Mouse (Mus musculus) pancreas, adult 10 weeks (tissue): ENCODE results near the gene Slc6a9. TPM values are rescaled to one million over a fixed set of nuclear protein-coding genes. Genes with fewer than 3 reads are reported as not detected.

Experiments used
- polyA plus RNA-seq: library from polyadenylated mRNA; stranded (reverse); fragments of 350-450 nt; fragmentation: Illumina TruSeq; extraction: RNeasy Lipid Tissue Mini Kit (QIAGEN cat#74804); gene quantifications from one replicate; pipeline ENCODE4 v1.2.3, GENCODE M21; 2015; ENCODE audit warnings: low read depth, low replicate concordance; ENCODE audit not compliant: insufficient read depth

Gene Slc6a9
- 62.9 TPM for polyA plus RNA-seq

DNA sequence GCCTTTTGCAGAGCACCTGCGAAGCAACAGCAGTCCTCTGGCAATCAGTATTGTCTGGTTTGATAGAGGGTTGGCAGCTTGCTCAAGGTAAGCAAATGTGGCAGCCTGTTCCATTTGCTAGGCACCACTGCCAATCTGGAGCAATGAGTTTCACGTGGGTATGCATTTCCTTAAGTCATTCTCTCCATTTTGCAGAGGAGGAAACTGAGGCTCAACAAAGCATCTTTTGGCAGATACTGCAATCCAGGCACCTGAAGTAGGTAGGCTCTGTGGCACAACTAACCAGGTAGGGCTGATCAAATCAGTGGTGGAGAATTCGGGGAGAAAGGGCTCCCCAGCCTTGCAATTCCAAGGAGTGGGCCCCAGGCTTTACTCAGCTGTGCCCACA is at the start of gene Slc6a9:
Gene Slc6a9 (plus strand): TSS at position 50 of the 388 bp plus-strand sequence.

DNA sequence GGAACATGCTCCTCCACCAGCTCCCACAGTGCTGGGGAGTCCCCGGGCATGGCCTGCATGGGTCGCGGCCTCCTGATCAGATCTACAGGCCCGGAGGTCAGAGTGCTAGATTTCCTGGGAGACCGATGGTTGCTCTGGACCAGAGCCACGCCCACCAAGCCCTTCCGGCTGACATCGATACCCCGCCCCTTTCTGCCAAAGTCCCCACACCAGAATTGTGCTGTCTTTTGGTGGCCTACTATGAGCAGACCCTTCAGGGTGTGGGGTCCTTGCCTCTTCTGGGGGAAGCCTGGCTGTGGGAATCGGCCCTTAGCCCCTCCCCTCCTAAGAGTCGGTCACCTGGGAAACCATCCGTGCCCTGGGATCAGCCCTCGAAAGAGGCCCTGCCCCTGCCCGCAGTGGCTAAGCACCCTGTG is 38.2 kb downstream of the Slc6a9 start, which contains the start of gene Ccdc24:
Gene Ccdc24 (minus strand): TSS at position 87 of the 416 bp plus-strand sequence.

DNA sequence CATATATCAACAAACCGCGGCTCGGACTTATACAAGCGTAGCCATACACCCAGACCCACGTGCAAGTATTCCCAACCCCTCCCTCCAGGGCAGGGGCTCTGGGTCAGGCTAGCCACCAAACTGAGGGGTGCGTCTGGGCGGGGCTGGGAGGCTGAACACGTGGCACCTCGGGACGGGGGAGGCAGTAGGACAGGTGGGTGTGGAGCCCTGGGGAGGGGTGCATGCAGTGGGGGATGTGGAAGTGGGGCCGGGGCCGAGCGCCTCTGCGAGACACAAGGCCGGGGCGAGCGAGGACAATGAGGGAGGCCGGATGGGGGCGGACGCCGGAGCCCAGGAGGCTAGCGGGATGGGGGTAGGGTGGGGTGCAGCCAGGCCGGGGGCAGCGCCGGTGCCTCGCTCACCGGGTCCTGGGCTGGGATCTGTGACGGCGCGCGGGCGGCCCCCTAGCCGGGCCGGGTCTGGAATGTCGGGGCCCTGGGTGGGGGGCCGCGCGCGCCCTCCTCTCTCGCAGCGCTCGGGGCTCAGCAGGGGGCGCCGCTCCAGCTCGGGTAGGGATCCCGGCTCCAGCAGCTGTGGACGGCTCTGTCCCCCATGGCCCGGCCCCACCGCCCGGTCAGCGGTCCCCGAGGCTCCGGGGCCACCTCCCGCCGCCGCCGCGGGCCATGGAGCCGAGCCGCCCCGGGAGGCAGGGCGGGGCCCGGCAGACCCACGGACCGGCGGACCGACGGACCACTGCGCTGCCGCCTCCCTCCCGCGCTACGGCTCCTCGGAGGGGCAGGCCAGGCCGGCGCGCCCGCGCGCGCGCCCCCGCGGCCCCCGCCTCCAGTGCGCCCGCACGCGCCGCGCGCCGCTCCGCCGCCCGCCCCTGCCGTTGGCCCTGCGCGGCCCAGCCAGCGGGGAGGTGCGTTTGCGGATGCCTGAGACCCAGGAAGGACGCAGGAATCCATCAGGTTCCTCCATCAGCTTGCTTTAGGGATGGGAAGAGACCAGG is 48.7 kb downstream of the Slc6a9 start, which contains the start of gene B4galt2:
Gene B4galt2 (minus strand): TSS at position 787 of the 991 bp plus-strand sequence.

DNA sequence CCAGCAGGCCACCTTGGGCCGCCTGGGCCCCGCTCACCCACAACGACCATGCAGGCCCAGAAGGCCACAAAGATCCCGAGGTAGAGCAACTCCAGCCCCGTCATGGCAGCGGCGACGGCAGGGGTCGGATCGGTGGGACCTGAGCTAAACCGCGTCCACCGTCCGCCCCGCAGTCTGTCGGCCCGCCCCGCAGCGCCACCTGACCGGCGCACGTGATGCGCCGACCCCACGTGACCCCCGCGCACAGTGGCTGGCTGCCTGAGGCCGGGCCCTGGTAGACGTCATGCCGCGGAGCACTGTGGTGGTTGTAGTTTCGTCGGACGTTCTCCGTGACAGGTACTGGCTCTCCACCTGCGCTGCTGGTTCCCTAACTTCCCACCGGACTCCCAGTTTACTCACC is 52.8 kb downstream of the Slc6a9 start, which contains the start of gene Atp6v0b:
Gene Atp6v0b (minus strand): TSS at position 201 of the 400 bp plus-strand sequence.

DNA sequence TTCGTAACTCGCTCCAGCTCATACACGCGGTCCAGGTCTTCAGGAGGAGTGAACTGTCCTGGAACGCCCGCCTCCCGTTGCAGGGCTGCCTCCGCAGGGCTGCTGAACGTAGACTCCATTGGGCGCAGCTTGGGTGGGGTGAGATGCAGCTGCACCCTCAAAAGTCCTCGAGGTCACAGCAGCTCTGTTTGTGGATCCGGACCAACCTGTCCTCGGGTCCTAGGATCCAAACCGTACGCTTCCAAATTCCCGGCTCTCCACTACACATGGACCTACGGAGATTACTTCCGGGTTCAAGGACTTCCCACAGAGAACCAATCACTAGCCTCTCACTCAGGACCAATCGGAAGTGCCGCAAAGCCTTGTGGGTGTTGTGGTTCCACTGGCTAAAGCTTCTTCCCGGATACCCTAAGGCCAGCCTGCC is 57.4 kb downstream of the Slc6a9 start, which contains the start of gene Dph2:
Gene Dph2 (minus strand): TSS at position 295 of the 424 bp plus-strand sequence.

DNA sequence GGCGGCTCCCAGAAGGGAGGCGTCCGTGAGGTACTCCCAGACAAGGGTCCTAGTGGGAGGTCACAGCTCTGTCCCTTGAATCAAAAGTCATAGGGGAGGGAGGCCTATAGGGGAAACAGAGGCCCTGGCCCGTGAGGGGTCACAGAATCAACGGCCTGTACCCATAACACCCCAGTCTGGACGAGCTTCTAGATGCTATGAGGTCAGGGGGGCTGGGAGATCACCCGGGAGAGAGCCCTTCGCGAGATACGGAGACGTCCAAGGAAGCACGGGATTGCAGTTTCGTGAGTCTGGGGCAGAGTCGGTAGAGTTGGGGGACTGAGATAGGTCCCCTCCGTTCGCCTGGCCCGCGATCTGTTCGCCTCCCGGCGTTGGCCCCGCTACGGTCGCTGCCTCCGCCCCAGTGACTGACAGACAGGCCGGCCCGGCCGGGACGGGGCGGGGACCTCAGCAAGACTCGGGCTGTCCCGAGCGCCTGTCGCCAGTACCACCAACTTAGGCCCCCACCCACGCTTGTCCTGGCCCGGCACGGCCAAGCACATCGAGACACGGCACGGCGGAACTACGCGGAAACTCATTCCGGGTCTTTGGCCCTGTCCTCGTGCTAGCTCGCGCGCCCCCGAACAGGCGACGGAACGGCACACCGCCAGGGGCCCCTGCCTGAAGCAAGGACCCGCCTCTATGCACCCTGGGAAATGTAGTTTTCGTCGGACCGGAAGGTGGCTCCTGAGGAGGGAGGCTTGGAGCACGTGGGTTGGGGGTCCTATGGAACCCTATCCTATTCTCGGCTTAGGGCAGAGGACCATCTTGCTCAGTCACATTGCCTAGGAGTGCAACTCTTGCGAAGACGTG is 80.5 kb downstream of the Slc6a9 start, which contains the start of gene Ipo13:
Gene Ipo13 (minus strand): TSS at position 409 of the 852 bp plus-strand sequence.

Other genes starting within 250 kb of the Slc6a9 start
- gene Dmap1, start 152.2 kb upstream of the Slc6a9 start, polyA plus RNA-seq = 6.2 TPM
- not detected for gene Gm12845, start 110.1 kb upstream of the Slc6a9 start, polyA plus RNA-seq
- not detected for gene Klf17, start 68.9 kb upstream of the Slc6a9 start, polyA plus RNA-seq
- gene Ccdc24, start 38.1 kb downstream of the Slc6a9 start, polyA plus RNA-seq = not detected
- gene B4galt2, start 49.0 kb downstream of the Slc6a9 start, polyA plus RNA-seq = 2.5 TPM
- 230 TPM for gene Atp6v0b, start 52.8 kb downstream of the Slc6a9 start, polyA plus RNA-seq
- 1.8 TPM for gene Dph2, start 57.5 kb downstream of the Slc6a9 start, polyA plus RNA-seq
- 31.5 TPM for gene Ipo13, start 80.5 kb downstream of the Slc6a9 start, polyA plus RNA-seq
- gene Artn, start 95.3 kb downstream of the Slc6a9 start, polyA plus RNA-seq = 0.37 TPM